Mouse (Mus musculus) MEL (cell line): ENCODE measurements at regions not wholly inside any gene's neighbourhood (a gene's known extent, or its start where the extent isn't known, plus 50 kb on each side); places are given as distances from the start of the nearest gene placed in this dataset.

Source experiments
- DNase-seq: peaks from one replicate; pipeline ENCODE4 v3.0.0; 2011; ENCODE audit warnings: low read depth, low spot score
- H3K27ac ChIP-seq: 2 replicates; pipeline ENCODE4 v1.5.1; 2012; ENCODE audit warnings: low read depth, mild to moderate bottlenecking, control low read depth, low read length, moderate library complexity; ENCODE audit not compliant: control insufficient read depth
- H3K27me3 ChIP-seq, 2 experiments: fragments of 150-350 bp in 1 of 2; sonication (generic) in 1 of 2; 2 replicates each; pipeline ENCODE4 v1.6.1; 2012; ENCODE audit warnings: low read length in 2 of 2, mild to moderate bottlenecking in 2 of 2, improper control_type of control experiment in 1 of 2, moderate library complexity in 1 of 2; ENCODE audit not compliant: insufficient read depth in 2 of 2, control insufficient read depth in 1 of 2
- H3K36me3 ChIP-seq, 2 experiments: 2 replicates each; pipeline ENCODE4 v1.6.1; 2012 to 2014; ENCODE audit warnings: low read length in 2 of 2, improper control_type of control experiment in 1 of 2, inconsistent platforms in 1 of 2, mild to moderate bottlenecking in 1 of 2; ENCODE audit not compliant: insufficient read depth in 2 of 2, control insufficient read depth in 1 of 2
- H3K4me1 ChIP-seq, 2 experiments: fragments of 150-350 bp in 1 of 2; sonication (generic) in 1 of 2; 2 replicates each; pipeline ENCODE4 v1.6.1; 2012; ENCODE audit warnings: low read length in 2 of 2, improper control_type of control experiment in 1 of 2, mild to moderate bottlenecking in 1 of 2; ENCODE audit not compliant: insufficient read depth in 2 of 2, control insufficient read depth in 1 of 2
- H3K4me3 ChIP-seq, 2 experiments: fragments of 150-350 bp in 1 of 2; sonication (generic) in 1 of 2; 2 replicates each; pipeline ENCODE4 v1.5.1; 2012; ENCODE audit warnings: low read depth in 2 of 2, low read length in 2 of 2, mild to moderate bottlenecking in 2 of 2, moderate library complexity in 2 of 2, control low read depth in 1 of 2, improper control_type of control experiment in 1 of 2; ENCODE audit not compliant: control insufficient read depth in 1 of 2, insufficient read depth in 1 of 2
- H3K79me2 ChIP-seq: 2 replicates; pipeline ENCODE4 v1.6.1; 2012; ENCODE audit warnings: mild to moderate bottlenecking, low read length, moderate library complexity; ENCODE audit not compliant: control insufficient read depth, poor library complexity, insufficient read depth
- H3K9ac ChIP-seq: 2 replicates; pipeline ENCODE4 v1.6.1; 2012; ENCODE audit warnings: low read depth, mild to moderate bottlenecking, control low read depth, low read length, moderate library complexity; ENCODE audit not compliant: control insufficient read depth, poor library complexity, severe bottlenecking
- H3K9me3 ChIP-seq: fragments of 150-350 bp; sonication (generic); replicated peaks from 2 replicates; pipeline ENCODE4 v1.6.1; 2012; ENCODE audit warnings: mild to moderate bottlenecking, low read length, improper control_type of control experiment, moderate library complexity; ENCODE audit not compliant: insufficient read depth
- BHLHE40 ChIP-seq: IDR thresholded peaks from 2 replicates; pipeline ENCODE4 v1.6.1; 2012; ENCODE audit warnings: low read depth, mild to moderate bottlenecking, inconsistent platforms, low read length, improper control_type of control experiment, borderline replicate concordance
- CHD2 ChIP-seq: IDR thresholded peaks from 2 replicates; pipeline ENCODE4 v1.6.1; 2011; ENCODE audit warnings: low read length, improper control_type of control experiment
- CTCF ChIP-seq, 3 experiments: IDR thresholded peaks in 2 of 3; conservative IDR thresholded peaks in 1 of 3; 2 replicates each; pipeline ENCODE4 v1.5.1; 2011 to 2012; ENCODE audit warnings: low read length in 3 of 3, low read depth in 2 of 3, mild to moderate bottlenecking in 2 of 3, improper control_type of control experiment in 1 of 3, inconsistent platforms in 1 of 3, mixed read lengths in 1 of 3, moderate library complexity in 1 of 3; ENCODE audit not compliant: control insufficient read depth in 1 of 3, insufficient read depth in 1 of 3, poor library complexity in 1 of 3, severe bottlenecking in 1 of 3
- ELF1 ChIP-seq: IDR thresholded peaks from 2 replicates; pipeline ENCODE4 v1.6.1; 2014; ENCODE audit warnings: low read depth, mild to moderate bottlenecking, inconsistent platforms, low read length, improper control_type of control experiment, moderate library complexity
- EP300 ChIP-seq, 2 experiments: IDR thresholded peaks; 2 replicates each; pipeline ENCODE4 v1.6.1; 2011; ENCODE audit warnings: improper control_type of control experiment in 2 of 2, low read length in 2 of 2, low read depth in 1 of 2, mild to moderate bottlenecking in 1 of 2
- GABPA ChIP-seq: IDR thresholded peaks from 2 replicates; pipeline ENCODE4 v1.6.1; 2012; ENCODE audit warnings: low read depth, mild to moderate bottlenecking, inconsistent platforms, low read length, improper control_type of control experiment, moderate library complexity
- GATA1 ChIP-seq: IDR thresholded peaks from 2 replicates; pipeline ENCODE4 v1.6.1; 2011; ENCODE audit warnings: low read depth, low read length, improper control_type of control experiment
- JUND ChIP-seq: IDR thresholded peaks from 2 replicates; pipeline ENCODE4 v1.6.1; 2011; ENCODE audit warnings: low read depth, mild to moderate bottlenecking, improper control_type of control experiment, low read length
- MAFK ChIP-seq: IDR thresholded peaks from 2 replicates; pipeline ENCODE4 v1.6.1; 2011; ENCODE audit warnings: low read depth, mild to moderate bottlenecking, low read length, improper control_type of control experiment, borderline replicate concordance
- MAX ChIP-seq: IDR thresholded peaks from 2 replicates; pipeline ENCODE4 v1.6.1; 2011; ENCODE audit warnings: low read length, improper control_type of control experiment
- MAZ ChIP-seq: IDR thresholded peaks from 2 replicates; pipeline ENCODE4 v1.6.1; 2012; ENCODE audit warnings: low read depth, mild to moderate bottlenecking, inconsistent platforms, low read length, improper control_type of control experiment
- MXI1 ChIP-seq: IDR thresholded peaks from 2 replicates; pipeline ENCODE4 v1.6.1; 2011; ENCODE audit warnings: mild to moderate bottlenecking, low read depth, low read length, improper control_type of control experiment
- NELFE ChIP-seq: IDR thresholded peaks from 2 replicates; pipeline ENCODE4 v1.6.1; 2011; ENCODE audit warnings: low read depth, low read length, improper control_type of control experiment
- POLR2AphosphoS2 ChIP-seq: IDR thresholded peaks from 2 replicates; pipeline ENCODE4 v1.6.1; 2011; ENCODE audit warnings: low read length, improper control_type of control experiment
- RCOR1 ChIP-seq: IDR thresholded peaks from 2 replicates; pipeline ENCODE4 v1.6.1; 2012; ENCODE audit warnings: low read depth, mild to moderate bottlenecking, inconsistent platforms, low read length, improper control_type of control experiment
- SIN3A ChIP-seq: IDR thresholded peaks from 2 replicates; pipeline ENCODE4 v1.6.1; 2012; ENCODE audit warnings: low read length, improper control_type of control experiment, inconsistent platforms
- USF1 ChIP-seq: IDR thresholded peaks from 2 replicates; pipeline ENCODE4 v1.6.1; 2014; ENCODE audit warnings: low read depth, mild to moderate bottlenecking, inconsistent platforms, low read length, improper control_type of control experiment, moderate library complexity
- USF2 ChIP-seq, 2 experiments: IDR thresholded peaks; 2 replicates each; pipeline ENCODE4 v1.6.1; 2011 to 2012; ENCODE audit warnings: improper control_type of control experiment in 2 of 2, low read length in 2 of 2, borderline replicate concordance in 1 of 2, inconsistent platforms in 1 of 2, low read depth in 1 of 2, mild to moderate bottlenecking in 1 of 2; ENCODE audit not compliant: insufficient read depth in 1 of 2
- ZMIZ1 ChIP-seq: IDR thresholded peaks from 2 replicates; pipeline ENCODE4 v1.6.1; 2012; ENCODE audit warnings: low read depth, mild to moderate bottlenecking, inconsistent platforms, low read length, improper control_type of control experiment, moderate library complexity
- ZNF384 ChIP-seq: IDR thresholded peaks from 2 replicates; pipeline ENCODE4 v1.6.1; 2012; ENCODE audit warnings: low read depth, mild to moderate bottlenecking, inconsistent platforms, low read length, improper control_type of control experiment

GRCm38 (mm10) chr13:60400764-60401487, 200.8 kb upstream of the Dapk1 start:
- H3K27ac ChIP-seq: no peak overlapping the region
- no peak overlapping the region for H3K9ac ChIP-seq
- no peak for DNase-seq
- no peaks in the 10 kb centered on the region for H3K4me1 ChIP-seq
- H3K27me3 ChIP-seq: no peaks in the 10 kb centered on the region
- TF ChIP-seq GABPA: no peak
- no peak for TF ChIP-seq MXI1
- no peak for TF ChIP-seq CTCF (IDR thresholded peaks at IDR 0.05 in 2 of 3, conservative IDR thresholded peaks at IDR 0.05 in 1 of 3; ENCODE audit: control insufficient read depth in 1 of 3, insufficient read depth in 1 of 3, low read depth in 2 of 3, low read length in 3 of 3, poor library complexity in 1 of 3, severe bottlenecking in 1 of 3)
- TF ChIP-seq ZNF384: no peak
- TF ChIP-seq USF1: no peak
- TF ChIP-seq CHD2: no peak
- TF ChIP-seq BHLHE40: no peak
- TF ChIP-seq MAZ: no peak
- no peak for TF ChIP-seq USF2 (IDR thresholded peaks at IDR 0.05; ENCODE audit: borderline replicate concordance in 1 of 2, insufficient read depth in 1 of 2, low read depth in 1 of 2, low read length in 2 of 2)
- no peak for TF ChIP-seq SIN3A
- no peak for TF ChIP-seq POLR2AphosphoS2
- no peak for TF ChIP-seq MAFK
- TF ChIP-seq ELF1: no peak
- no peak for TF ChIP-seq GATA1
- TF ChIP-seq EP300 (IDR thresholded peaks at IDR 0.05; ENCODE audit: low read depth in 1 of 2, low read length in 2 of 2): no peak
- TF ChIP-seq MAX: no peak
- no peak for TF ChIP-seq ZMIZ1
- no peak for TF ChIP-seq NELFE
- no peak for TF ChIP-seq RCOR1
- no peaks in the 10 kb centered on the region for H3K9me3 ChIP-seq
- no peaks in the 10 kb centered on the region for H3K36me3 ChIP-seq
- no peak overlapping the region for H3K4me3 ChIP-seq
- no peaks in the 10 kb centered on the region for H3K79me2 ChIP-seq

- no peak overlapping the region for H3K4me3 ChIP-seq
- no peaks in the 10 kb centered on the region for H3K9me3 ChIP-seq
- H3K9ac ChIP-seq: no peak overlapping the region
- no peaks in the 10 kb centered on the region; a peak in 1 of 4 replicates for H3K27me3 ChIP-seq
- no peak overlapping the region for H3K27ac ChIP-seq
- no peaks in the 10 kb centered on the region for H3K36me3 ChIP-seq
- no peaks in the 10 kb centered on the region for H3K79me2 ChIP-seq
- H3K4me1 ChIP-seq: no peaks in the 10 kb centered on the region
- TF ChIP-seq MAX (no peak), MXI1 (no peak), JUND (no peak)
- no peak for DNase-seq
These were observed 198.3 kb upstream of the Dapk1 start for GRCm38 (mm10) chr13:60403471-60403870.
